Mouse (Mus musculus): ENCODE results near the gene Lsp1. TPM values are rescaled to one million over a fixed set of nuclear protein-coding genes. Genes with fewer than 3 reads are reported as not detected.

The Lsp1 gene
- total RNA-seq, 2 experiments from 2014 or later, result 45.9 to 67.5 TPM

DNA sequence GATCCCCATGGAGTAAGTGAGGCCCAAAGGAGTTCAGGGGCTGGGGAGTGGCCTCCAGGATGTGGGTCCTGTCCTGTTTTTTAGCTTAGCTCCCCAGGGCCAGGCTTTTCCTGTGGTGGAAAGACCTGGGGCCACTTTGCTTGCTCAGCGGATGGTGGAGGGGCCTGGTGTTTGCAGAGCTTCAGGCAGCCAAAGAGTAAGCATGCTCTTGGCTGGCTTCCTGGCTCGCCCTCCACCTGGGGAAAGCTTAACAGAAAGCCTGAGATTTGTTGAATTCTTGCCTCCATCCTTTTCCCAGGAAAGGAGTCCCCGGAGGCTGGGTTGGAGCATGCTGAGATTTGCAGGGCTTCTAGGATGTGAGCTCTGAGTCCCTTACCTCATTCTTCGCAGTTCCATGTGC lies 74.5 kb downstream of the Lsp1 start:
- no peak for ATAC-seq (replicated peaks; ENCODE audit: poor library complexity)

DNA sequence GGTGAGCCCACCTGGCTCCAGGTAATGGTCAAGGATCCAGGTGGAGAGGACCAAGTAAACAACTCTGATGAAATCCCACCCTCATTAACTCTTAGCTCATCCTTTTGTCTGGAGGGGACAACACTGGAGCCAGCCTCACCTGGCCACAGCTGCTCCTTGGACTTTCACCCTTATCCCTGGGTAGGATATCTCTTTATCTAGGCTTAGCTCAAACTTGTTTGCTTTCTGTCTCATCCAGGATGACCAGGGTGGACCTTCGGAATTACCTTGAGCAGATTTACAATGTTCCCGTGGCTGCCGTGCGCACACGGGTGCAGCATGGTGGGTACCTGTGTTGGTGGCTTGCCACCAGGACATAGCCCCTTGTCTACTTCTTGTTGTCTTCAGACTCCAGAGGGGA lies 75.2 kb downstream of the Lsp1 start:
- ATAC-seq (replicated peaks; ENCODE audit: poor library complexity), result no peak

DNA sequence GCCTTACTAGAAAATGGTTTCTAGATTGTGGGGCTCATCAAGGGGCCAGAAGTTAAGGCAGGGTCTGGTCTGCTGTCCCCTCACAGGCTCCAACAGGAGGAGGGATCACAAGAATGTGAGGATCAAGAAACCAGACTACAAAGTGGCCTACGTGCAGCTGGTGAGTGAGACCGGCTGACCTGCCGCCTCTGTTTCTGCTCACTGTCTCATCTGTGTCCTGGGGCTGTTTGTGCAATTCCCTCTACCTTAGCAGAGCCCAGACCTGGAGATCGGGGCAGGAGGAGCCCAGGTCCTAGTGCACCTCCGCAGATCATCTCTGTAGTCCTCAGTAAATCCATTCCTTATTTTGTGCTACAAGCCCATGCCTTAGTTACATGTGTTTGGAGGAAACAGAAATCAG lies 76.6 kb downstream of the Lsp1 start:
- ATAC-seq (replicated peaks; ENCODE audit: poor library complexity), result no peak

DNA sequence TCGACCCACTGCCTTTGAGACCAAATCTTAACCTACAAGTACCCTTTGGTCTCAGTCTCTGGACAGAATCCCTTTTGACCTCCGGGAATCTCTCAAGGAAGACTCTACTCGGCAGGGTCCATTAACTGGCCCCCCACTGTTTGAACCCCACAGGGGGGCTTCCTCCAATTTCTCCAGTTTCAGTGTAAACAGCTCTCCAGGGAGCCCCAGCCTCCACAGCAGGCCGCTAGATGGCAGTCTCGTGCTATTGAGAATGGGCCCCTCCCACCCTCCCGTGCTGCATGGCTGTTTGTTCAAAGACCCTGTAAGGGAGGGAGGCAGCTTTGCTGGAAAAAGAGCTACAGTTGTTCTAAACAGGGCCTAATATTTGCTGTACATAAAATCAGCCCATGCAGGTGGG lies 77.3 kb downstream of the Lsp1 start:
- ATAC-seq (replicated peaks; ENCODE audit: poor library complexity), result peak; percentile 42

DNA sequence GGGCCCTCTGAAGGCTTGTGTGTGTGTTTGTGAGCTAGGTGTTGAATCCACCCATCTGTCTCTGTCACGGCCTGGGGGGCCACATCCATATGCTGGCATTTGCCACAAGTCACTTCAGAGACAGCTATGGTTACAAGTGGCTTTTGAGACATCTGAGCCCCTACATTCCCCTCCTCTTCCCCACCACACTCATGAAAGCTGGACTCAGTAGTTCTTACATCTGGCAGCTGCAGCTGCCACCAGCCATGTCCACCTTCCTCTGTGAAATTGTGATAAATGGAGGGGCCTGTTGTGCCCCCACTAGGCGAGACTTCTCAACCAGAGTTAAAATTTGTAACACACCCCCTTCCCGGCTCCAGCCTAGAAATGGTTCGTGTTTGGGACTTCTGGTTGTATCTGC lies 77.7 kb downstream of the Lsp1 start:
- ATAC-seq (replicated peaks; ENCODE audit: poor library complexity), result no peak

DNA sequence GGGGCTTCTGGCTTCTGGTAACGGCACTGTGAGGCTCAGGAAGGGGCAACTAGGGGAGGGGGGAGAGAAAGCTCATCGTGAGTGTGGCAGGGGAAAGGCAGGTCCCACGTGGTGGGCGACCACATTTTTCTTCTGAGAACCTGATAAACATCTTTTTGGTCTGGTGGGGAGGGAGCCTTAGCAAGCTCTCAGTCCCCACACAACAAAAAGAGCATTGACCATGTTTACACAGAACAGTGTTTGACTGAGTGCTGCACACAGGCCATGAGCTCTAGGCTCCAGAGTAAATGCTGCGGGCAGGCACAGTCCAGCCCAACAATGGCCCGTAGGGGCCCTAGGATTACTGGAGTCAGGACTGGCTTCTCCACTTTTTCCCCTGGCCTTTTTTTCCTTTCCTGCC lies 78.2 kb downstream of the Lsp1 start:
- no peak for ATAC-seq (replicated peaks; ENCODE audit: poor library complexity)

DNA sequence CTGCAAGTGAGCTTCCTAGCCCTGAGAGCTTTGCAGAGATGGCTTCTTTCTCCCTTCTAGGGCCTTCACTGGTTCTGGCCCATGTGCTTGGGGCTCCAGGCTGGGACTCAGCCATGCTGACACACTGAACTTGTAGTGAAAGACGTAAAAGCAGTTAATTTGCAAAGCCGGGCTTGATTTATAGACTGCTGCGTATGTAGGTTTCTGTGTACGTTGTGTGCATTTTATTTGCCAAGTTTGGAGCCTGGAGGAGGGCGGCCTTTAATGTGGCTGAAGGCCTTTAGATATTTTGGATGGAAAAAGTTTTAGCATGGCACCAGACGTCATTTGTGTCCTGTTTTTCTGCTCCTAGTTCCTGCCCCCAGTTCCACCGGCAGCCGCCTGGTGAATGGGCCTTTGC lies 79.2 kb downstream of the Lsp1 start:
- ATAC-seq (replicated peaks; ENCODE audit: poor library complexity), result no peak

DNA sequence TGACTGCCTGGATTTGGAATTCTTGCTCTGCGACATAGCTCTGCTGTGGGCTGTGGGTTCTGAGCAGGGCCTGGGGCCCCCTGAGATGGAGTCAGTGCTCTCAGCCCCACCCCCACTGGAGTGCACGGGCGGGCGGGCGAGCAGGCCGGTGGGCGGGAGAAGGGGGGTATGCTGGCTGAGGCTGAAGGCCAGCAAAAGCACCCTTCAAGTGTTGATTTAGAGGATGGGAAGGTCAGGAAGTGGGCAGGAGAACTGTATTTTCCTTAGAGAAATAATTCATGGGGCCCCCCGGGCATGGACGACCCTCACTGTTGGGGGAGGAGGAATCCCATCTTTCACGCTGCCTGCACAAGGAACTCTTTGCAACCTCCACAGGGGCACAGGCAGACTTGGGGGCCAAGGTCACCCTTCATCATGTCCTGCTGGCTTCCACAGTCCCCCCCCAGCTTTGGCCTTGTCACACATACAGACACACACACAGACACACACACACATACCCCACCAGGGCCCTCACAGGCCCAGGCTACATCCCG lies 82.2 kb downstream of the Lsp1 start:
- no peak for ATAC-seq (replicated peaks; ENCODE audit: poor library complexity)

Other genes with a start within 250 kb of the Lsp1 start
- not detected in 2 replicates for gene Gm7579, start 248.9 kb upstream of the Lsp1 start, total RNA-seq (2015)
- not detected in 2 replicates for gene Gm7579, start 248.9 kb upstream of the Lsp1 start, total RNA-seq (2017)
- not detected in 2 replicates for gene Krtap5-5, start 230.8 kb upstream of the Lsp1 start, total RNA-seq (2015)
- not detected in 2 replicates for gene Krtap5-5, start 230.8 kb upstream of the Lsp1 start, total RNA-seq (2017)
- gene Gm40460, start 219.7 kb upstream of the Lsp1 start, total RNA-seq (2015), result not detected in 2 replicates
- gene Gm40460, start 219.7 kb upstream of the Lsp1 start, total RNA-seq (2017), result not detected in 2 replicates
- not detected in 2 replicates for gene Gm2431, start 202.5 kb upstream of the Lsp1 start, total RNA-seq (2015)
- not detected in 2 replicates for gene Gm2431, start 202.5 kb upstream of the Lsp1 start, total RNA-seq (2017)
- gene Gm4559, start 186.4 kb upstream of the Lsp1 start, total RNA-seq (2015), result not detected in 2 replicates
- gene Gm4559, start 186.4 kb upstream of the Lsp1 start, total RNA-seq (2017), result not detected in 2 replicates
- gene Krtap5-1, start 163.7 kb upstream of the Lsp1 start, total RNA-seq (2015), result not detected in 2 replicates
- gene Krtap5-1, start 163.7 kb upstream of the Lsp1 start, total RNA-seq (2017), result not detected in 2 replicates
- not detected in 2 replicates for gene Krtap5-4, start 157.3 kb upstream of the Lsp1 start, total RNA-seq (2015)
- gene Krtap5-4, start 157.3 kb upstream of the Lsp1 start, total RNA-seq (2017), result not detected in 2 replicates
- gene Ifitm10, start 87.1 kb upstream of the Lsp1 start, total RNA-seq (2015), result not detected in 2 replicates
- not detected in 2 replicates for gene Ifitm10, start 87.1 kb upstream of the Lsp1 start, total RNA-seq (2017)
- gene Gm49369, start 78.1 kb upstream of the Lsp1 start, total RNA-seq (2015), result not detected in 2 replicates
- gene Gm49369, start 78.1 kb upstream of the Lsp1 start, total RNA-seq (2017), result 25.2 and 59.0 TPM in 2 replicates
- gene Ctsd, start 72.8 kb upstream of the Lsp1 start, total RNA-seq (2015), result 115 and 133 TPM in 2 replicates
- gene Ctsd, start 72.8 kb upstream of the Lsp1 start, total RNA-seq (2017), result 129 and 170 TPM in 2 replicates
- gene Syt8, start 26.0 kb upstream of the Lsp1 start, total RNA-seq (2015), result not detected in 2 replicates
- not detected in 2 replicates for gene Syt8, start 26.0 kb upstream of the Lsp1 start, total RNA-seq (2017)
- 6.0 and 8.0 TPM in 2 replicates for gene Tnni2, start 19.0 kb upstream of the Lsp1 start, total RNA-seq (2015)
- 2.4 and 7.7 TPM in 2 replicates for gene Tnni2, start 19.0 kb upstream of the Lsp1 start, total RNA-seq (2017)
- gene Tnnt3, start 38.0 kb downstream of the Lsp1 start, total RNA-seq (2015), result 0.20 TPM in 1 of 2 replicates, not detected in the other
- gene Tnnt3, start 38.0 kb downstream of the Lsp1 start, total RNA-seq (2017), result not detected in 2 replicates
- gene Mrpl23, start 71.9 kb downstream of the Lsp1 start, total RNA-seq (2015), result 10.4 and 11.8 TPM in 2 replicates
- gene Mrpl23, start 71.9 kb downstream of the Lsp1 start, total RNA-seq (2017), result 45.9 and 63.4 TPM in 2 replicates
- not detected in 2 replicates for gene Igf2, start 206.0 kb downstream of the Lsp1 start, total RNA-seq (2015)
- gene Igf2, start 206.0 kb downstream of the Lsp1 start, total RNA-seq (2017), result not detected in 2 replicates
- gene Gm49394, start 209.1 kb downstream of the Lsp1 start, total RNA-seq (2015), result not detected in 2 replicates
- gene Gm49394, start 209.1 kb downstream of the Lsp1 start, total RNA-seq (2017), result not detected in 2 replicates